Mouse (Mus musculus) cerebellum, postnatal 4 days (tissue): ENCODE results near the gene Arid1b.
A peak's percentile ranks its signal among the peaks of the same experiment; 100 is the strongest.

Source experiments
- DNase-seq, 2 experiments: peaks; one replicate each; pipeline ENCODE4 v3.0.0; 2022; ENCODE audit warnings: low spot score in 2 of 2, mixed read lengths in 1 of 2

Gene Arid1b

GRCm38 (mm10) chr17:5310425-5310888 is 316.3 kb downstream of the Arid1b start:
- no peak for DNase-seq

GRCm38 (mm10) chr17:5311062-5311461 is 316.9 kb downstream of the Arid1b start:
- DNase-seq = no peak

- no peak for DNase-seq
Measured at GRCm38 (mm10) chr17:5312307-5312706, 318.2 kb downstream of the Arid1b start.

GRCm38 (mm10) chr17:5314735-5315134 is 320.6 kb downstream of the Arid1b start:
- no peak for DNase-seq

- DNase-seq = no peak
Measured at GRCm38 (mm10) chr17:5316489-5316888, 322.4 kb downstream of the Arid1b start.

GRCm38 (mm10) chr17:5321589-5322225 is 327.6 kb downstream of the Arid1b start:
- DNase-seq = no peak

- no peak for DNase-seq
Measured at GRCm38 (mm10) chr17:5322594-5322993, 328.5 kb downstream of the Arid1b start.

- no peak for DNase-seq
Measured at GRCm38 (mm10) chr17:5323746-5324145, 329.6 kb downstream of the Arid1b start.

- no peak for DNase-seq
Measured at GRCm38 (mm10) chr17:5324236-5324876, 330.2 kb downstream of the Arid1b start.

- no peak for DNase-seq
Measured at GRCm38 (mm10) chr17:5326689-5327088, 332.6 kb downstream of the Arid1b start.

GRCm38 (mm10) chr17:5327480-5328180 is 333.5 kb downstream of the Arid1b start:
- no peak for DNase-seq

GRCm38 (mm10) chr17:5329478-5329877 is 335.3 kb downstream of the Arid1b start:
- no peak for DNase-seq

- DNase-seq = no peak
Measured at GRCm38 (mm10) chr17:5330063-5330462, 335.9 kb downstream of the Arid1b start.

GRCm38 (mm10) chr17:5330644-5331043 is 336.5 kb downstream of the Arid1b start:
- DNase-seq = no peak

- no peak for DNase-seq
Measured at GRCm38 (mm10) chr17:5331387-5331786, 337.3 kb downstream of the Arid1b start.

GRCm38 (mm10) chr17:5334567-5334966 is 340.4 kb downstream of the Arid1b start:
- DNase-seq = no peak

GRCm38 (mm10) chr17:5344426-5344825 is 350.3 kb downstream of the Arid1b start:
- DNase-seq = no peak

GRCm38 (mm10) chr17:5345810-5346209 is 351.7 kb downstream of the Arid1b start:
- no peak for DNase-seq

- peak in 1 of 2 experiments; percentile 63 for DNase-seq
Measured at GRCm38 (mm10) chr17:5352901-5353300, 358.8 kb downstream of the Arid1b start.

- no peak for DNase-seq
Measured at GRCm38 (mm10) chr17:5360759-5361158, 366.6 kb downstream of the Arid1b start.

GRCm38 (mm10) chr17:5365992-5366398 is 371.9 kb downstream of the Arid1b start:
- DNase-seq = no peak

GRCm38 (mm10) chr17:5371032-5371431 is 376.9 kb downstream of the Arid1b start:
- no peak for DNase-seq

- DNase-seq = no peak
Measured at GRCm38 (mm10) chr17:5371521-5371920, 377.4 kb downstream of the Arid1b start.
